Mouse (Mus musculus) bone marrow, adult 2 months (tissue): Measurements from ENCODE around the gene Krt80.

Source experiments
- CTCF ChIP-seq: fragments of 200-500 bp; IDR thresholded peaks from 2 replicates; pipeline ENCODE4 v1.5.1; 2011; ENCODE audit warnings: low read length, control low read depth; ENCODE audit not compliant: control insufficient read depth, insufficient read depth
- POLR2A ChIP-seq: fragments of 200-500 bp; IDR thresholded peaks from 2 replicates; pipeline ENCODE4 v1.6.1; 2011; ENCODE audit warnings: low read depth, mild to moderate bottlenecking, control low read depth, low read length, borderline replicate concordance; ENCODE audit not compliant: control insufficient read depth

GRCm38 (mm10) chr15:101341797-101342515, 28.0 kb downstream of the Krt80 start:
- no peak for TF ChIP-seq POLR2A
- TF ChIP-seq CTCF = peak; percentile 84
